Mouse (Mus musculus) megakaryocyte, embryonic 14.5 days (primary cell): ENCODE measurements around the gene Cd300lf.

Experiments
- FLI1 ChIP-seq: IDR thresholded peaks from 2 replicates; pipeline ENCODE4 v1.6.1; 2012; ENCODE audit warnings: low read length, inconsistent platforms, mixed read lengths
- GATA1 ChIP-seq: IDR thresholded peaks from 3 replicates; pipeline ENCODE4 v1.6.1; 2012; ENCODE audit warnings: mixed read lengths, low read length, inconsistent platforms, borderline replicate concordance

DNA sequence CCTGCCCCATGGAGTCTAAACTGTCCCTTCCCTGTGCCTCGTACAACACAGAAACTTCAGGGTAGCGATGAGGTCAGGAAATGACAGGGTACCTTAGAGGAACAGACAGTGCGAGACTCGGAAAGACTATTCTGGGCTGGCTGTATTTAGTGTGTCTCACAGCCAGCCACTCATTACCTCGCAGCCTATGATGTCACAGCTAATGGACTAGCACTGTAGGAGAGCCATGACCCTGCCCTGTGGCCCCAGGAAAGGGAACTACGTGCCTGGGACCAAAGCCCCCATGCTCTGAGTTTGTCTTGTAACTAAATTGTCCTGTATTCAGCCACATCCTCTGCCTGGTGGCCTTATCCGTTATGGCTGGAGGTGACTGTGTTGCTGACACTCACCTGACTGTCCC, 58.4 kb downstream of the Cd300lf start:
- TF ChIP-seq GATA1 = no peak
- TF ChIP-seq FLI1 = no peak
